Mouse (Mus musculus): Measurements from ENCODE around the gene A4galt.
A peak's percentile ranks its signal among the peaks of the same experiment; 100 is the strongest.

DNA sequence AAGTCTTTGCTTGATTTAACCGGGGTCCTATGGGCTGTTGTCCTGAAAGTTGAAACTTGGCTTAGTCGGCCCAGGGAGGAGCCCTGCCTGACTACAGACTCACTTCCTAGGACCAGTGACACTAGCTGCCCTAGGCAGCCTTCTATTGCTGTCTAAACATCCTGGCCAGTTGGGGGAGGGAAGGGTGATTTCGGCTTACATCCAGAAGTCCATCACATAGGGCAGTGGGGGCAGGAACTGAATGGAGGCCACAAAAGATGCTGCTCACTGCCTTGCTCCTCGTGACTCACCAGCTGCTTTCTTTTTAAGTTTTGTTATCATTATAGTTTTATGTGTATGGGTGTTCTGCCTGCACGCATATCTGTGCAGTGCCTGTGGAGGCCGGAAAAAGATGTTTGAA lies 41.6 kb upstream of the A4galt start:
- TF ChIP-seq POLR2A (IDR thresholded peaks at IDR 0.05; ENCODE audit: insufficient read length, low read depth) (no peak), MYOG (IDR thresholded peaks at IDR 0.05; ENCODE audit: control insufficient read depth in 1 of 3, insufficient read depth in 1 of 3, insufficient read length in 2 of 3, low read depth in 2 of 3) (no peak), E2F4 (IDR thresholded peaks at IDR 0.05; ENCODE audit: insufficient read depth) (no peak), USF1 (IDR thresholded peaks at IDR 0.05; ENCODE audit: low read depth) (peak; percentile 68), CEBPB (IDR thresholded peaks at IDR 0.05; ENCODE audit: insufficient read depth, poor library complexity, severe bottlenecking) (no peak), REST (IDR thresholded peaks at IDR 0.05; ENCODE audit: insufficient read depth, insufficient read length) (no peak), TCF12 (IDR thresholded peaks at IDR 0.05; ENCODE audit: insufficient read depth, poor library complexity, severe bottlenecking) (no peak), TCF3 (IDR thresholded peaks at IDR 0.05; ENCODE audit: insufficient read length, low read depth) (no peak), MYOD1 (IDR thresholded peaks at IDR 0.05; ENCODE audit: control insufficient read depth in 1 of 3, insufficient read length in 2 of 3, low read depth in 2 of 3) (peak in 1 of 3 experiments; percentile 49), POLR2AphosphoS2 (IDR thresholded peaks at IDR 0.05; ENCODE audit: insufficient read length, low read depth) (peak; percentile 30), MAX (IDR thresholded peaks at IDR 0.05; ENCODE audit: low read depth) (peak; percentile 7), SRF (IDR thresholded peaks at IDR 0.05; ENCODE audit: control insufficient read depth, insufficient read length, low read depth) (no peak)

Measured in myocyte (in vitro differentiated cells).